Mouse (Mus musculus): ENCODE data around the gene Glb1.
"Not testable (repeated sequence)": the region's sequence is repeated elsewhere in the genome, so short reads cannot be mapped to it uniquely, and the experiment has no call there.

The Glb1 gene

DNA sequence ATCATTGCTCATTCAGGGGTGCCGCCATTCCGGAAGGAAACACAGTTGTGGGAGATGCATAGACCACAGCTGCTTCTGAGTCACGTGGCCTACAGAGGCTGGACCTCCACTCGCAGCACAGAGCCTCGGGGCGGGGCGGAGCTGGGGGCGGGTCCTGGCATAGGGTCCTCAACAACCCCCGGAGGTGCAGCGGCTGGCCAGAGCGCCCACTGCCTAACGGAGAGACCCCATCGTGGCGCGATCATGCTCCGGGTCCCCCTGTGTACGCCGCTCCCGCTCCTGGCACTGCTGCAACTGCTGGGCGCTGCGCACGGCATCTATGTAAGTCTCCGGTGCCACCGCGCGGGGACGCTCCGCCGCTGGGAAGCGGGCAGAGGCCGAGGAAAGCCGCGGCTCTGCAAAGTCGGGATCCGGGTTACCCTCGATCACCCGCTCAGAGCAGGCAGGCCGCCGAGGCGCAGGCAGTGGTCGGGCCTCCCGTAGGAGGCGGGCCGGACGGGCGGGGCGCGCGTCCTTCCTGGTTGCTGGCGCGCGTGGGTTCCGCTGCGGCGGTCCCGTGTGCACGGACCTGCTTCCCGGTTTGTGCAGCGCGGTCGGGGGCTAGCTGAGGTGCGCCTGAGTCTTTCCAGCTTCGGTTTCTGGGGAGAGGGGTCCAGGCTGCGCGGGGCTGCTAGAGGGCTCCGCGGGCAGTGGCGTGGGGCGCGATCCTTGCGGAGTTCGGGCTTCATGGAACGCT lies at the start of gene Glb1, which contains the start of gene Tmppe:
Gene Glb1, plus strand, starts transcription at position 128 of the 736 bp plus-strand sequence.
Gene Tmppe, plus strand, starts transcription at position 157 of the 736 bp plus-strand sequence.
- DNase-seq (ENCODE audit: low spot score): peak; percentile 74

DNA sequence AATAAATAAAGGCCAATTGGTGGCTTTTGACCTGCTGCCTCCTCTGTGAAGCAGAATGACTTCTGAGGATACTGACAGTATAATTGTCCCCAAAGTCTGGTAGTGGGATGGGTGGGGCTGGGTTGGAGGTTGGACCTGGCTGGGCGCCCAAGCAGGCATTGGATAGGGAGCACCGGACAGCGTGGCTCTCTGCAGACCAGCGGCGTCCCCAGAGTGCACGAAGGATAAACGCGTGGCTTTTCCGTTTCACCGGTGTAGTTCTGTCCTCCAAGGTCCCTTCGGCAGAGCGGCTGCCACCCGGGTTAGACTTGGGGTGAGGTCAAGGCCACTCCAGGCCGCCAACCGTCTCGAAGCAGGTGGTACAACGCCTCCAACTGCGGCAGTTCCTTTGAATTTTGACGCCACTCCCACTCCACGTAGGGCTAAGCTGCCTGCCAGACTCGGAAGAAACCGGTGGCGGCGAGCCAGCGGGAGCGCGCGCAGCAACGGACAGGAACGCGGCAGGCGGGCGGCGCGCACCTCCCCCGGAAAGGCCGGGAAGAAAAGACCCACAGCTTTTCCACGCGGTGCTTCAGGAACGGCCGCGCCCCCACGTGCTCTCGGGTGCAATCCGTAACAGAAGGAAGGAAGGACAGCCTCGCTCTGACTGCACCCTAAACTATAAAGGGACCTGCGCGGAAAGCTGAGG lies 32.9 kb upstream of the Glb1 start:
- peak; percentile 44 for DNase-seq (ENCODE audit: low spot score)

DNA sequence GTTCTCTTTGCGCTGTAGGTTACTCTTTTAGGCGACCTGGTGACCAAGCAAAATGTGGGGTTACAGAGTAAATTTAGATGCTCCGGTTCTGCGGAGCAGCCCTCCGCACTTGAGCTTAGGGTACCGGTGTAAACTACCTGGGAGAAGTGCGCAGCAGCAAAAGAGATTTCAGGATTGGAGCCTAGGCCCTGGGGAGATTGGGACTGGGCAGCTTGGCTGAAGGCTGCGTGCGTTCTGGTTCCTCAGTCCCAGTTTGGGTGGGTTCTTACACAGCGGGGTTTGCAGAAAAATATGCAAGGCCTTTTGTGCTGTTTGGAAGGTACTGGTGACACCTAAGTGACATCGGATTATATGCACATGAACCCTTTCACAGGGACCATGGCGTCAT lies 32.4 kb upstream of the Glb1 start:
- no peak for DNase-seq (ENCODE audit: low spot score)

DNA sequence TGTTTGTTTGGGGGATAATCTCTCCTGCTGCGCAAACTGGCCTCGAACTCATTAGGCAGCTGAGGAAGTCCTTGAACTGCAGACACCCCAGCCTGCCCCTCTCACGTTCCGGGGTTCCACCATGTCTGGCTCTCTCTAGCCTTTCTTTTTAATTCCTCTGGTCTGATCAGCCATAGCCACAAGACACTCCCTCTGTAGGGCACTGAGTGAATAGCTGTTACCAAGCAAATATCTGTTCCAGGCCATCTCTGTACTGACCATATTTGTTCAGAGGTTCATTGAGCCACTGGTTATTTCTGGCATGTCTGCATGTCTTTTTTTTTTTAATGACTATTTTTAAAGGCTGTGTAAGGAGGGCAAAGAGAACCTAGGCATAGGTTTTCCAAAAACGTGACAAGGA lies 31.5 kb upstream of the Glb1 start:
- not testable (repeated sequence) for DNase-seq (ENCODE audit: low spot score)

DNA sequence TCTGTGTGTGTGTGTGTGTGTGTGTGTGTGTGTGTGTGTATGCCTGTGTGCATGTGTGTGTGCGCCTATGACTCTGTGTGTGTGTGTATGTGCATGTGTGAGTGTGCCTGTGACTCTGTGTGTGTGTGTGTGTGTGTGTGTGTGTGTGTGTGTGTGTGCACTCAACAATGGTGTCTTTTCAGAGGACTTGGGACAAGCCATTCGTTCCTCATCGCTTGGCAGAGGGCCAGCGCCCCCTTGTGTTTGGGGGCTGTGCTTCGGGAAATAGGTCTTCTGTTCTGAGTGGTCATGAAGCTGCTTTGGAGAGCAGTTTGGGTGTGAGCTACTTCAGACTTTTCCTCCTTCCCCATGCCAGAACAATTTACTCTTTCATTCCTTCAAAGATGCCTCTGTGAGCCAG lies 29.2 kb upstream of the Glb1 start:
- DNase-seq (ENCODE audit: low spot score): not testable (repeated sequence)

DNA sequence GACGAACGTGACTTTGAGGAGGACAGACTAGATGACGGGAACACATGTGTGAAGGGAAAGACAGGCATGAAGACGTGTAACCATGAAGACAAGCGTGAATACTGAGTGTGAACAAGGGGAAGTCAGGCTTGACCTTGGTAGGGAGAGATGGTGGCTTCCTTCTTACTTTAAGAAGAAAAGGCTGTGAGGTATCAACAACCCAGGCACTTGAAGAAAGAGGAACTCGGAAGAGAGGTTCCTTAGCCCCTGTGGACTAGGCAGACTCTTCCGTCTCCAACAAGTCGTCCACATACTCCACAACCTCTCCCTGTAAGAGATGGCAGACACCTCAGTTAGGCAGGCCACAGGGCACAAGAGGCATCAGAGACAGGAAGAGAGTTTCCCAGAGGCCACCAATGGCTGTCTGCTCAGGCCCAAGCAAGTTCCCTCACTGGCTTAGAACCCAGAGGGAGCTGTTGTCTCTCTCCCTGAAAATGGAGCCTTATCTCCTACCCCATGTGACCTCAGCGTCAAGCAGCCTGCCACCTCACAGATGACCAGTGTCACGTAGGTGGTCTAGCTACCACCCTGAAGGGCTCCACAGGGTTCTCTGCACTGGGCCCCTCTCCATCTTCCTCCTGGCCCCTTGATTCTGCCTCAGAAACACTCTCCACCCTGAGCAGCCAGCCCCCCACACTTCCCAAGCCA lies 25.5 kb upstream of the Glb1 start:
- no peak for DNase-seq (ENCODE audit: low spot score)

DNA sequence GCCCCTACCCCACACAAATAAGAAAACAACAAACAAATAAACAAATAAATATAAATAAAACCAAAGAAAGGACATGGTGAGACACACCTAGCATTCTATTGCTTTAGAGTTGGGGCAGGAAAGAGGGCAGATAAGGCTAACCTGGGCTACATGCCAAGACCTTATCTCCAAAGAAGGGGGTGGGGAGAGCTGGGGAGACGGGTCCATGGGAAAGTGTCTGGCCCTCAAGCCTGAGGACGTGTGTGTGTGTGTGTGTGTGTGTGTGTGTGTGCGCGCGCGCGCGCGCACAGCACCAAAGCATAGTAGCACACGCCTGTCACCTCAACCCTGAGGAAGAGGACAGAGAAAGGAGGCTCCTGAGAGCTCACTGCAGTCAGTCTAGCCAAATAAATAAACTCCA lies 23.7 kb upstream of the Glb1 start:
- DNase-seq (ENCODE audit: low spot score): no peak

DNA sequence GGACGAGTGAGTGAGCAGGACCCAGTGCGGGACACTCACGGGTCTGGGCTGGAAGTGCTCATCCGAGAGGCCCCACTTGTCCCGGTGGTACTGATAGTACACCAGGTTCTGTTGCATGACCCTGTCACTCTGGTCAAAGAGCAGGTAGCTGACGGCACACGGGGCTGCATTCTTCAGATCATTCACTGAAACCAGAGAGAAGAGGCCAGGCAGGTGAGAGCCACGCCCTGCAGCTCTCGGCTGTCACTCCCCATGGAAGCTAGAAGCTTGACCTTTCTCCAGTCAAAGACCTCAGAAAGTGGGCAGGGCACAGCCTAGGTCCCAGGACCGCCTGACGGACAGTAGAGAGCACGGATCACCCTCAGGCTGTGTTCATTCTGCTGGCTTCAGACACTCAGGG lies 21.0 kb upstream of the Glb1 start:
- DNase-seq (ENCODE audit: low spot score): no peak

DNA sequence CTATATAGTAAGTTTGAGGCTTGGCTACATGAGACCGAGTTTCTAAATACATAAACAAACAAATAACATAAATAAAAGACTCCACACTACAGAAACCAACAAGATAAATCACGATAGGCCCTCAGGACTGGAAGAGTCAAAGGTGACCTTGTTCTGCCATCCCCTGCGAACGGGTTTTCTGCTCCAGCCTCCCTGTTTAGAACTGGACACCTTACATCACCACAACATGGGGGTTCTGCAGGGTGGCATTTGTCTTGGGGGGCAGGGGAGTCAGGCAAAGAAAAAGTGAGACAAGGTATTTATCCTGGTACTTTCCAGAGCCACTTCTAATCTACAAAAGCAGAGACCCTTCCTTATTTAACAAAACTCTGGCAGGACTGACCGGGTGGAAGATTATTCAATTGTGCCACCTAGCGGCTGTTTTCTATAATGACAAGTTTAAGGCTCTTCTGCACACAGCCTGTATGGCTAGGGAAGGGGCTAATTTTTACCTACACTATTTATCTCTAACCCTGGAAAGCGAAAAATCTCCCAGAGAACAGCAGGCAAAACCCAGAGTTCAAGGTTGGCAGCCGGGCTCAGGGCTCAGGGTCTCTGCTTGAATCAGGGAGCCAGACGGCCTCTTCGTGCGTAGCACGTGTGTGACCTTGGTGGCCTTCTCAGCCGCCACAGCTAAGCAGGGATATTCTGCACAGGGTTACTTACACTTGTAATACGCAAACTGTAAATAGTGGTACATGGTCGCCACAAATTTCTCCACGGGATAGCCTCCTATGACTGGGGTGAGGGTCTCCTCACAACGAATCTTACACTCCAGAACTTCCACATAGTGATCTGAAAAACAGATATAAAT lies 19.8 kb upstream of the Glb1 start:
- DNase-seq (ENCODE audit: low spot score): no peak

DNA sequence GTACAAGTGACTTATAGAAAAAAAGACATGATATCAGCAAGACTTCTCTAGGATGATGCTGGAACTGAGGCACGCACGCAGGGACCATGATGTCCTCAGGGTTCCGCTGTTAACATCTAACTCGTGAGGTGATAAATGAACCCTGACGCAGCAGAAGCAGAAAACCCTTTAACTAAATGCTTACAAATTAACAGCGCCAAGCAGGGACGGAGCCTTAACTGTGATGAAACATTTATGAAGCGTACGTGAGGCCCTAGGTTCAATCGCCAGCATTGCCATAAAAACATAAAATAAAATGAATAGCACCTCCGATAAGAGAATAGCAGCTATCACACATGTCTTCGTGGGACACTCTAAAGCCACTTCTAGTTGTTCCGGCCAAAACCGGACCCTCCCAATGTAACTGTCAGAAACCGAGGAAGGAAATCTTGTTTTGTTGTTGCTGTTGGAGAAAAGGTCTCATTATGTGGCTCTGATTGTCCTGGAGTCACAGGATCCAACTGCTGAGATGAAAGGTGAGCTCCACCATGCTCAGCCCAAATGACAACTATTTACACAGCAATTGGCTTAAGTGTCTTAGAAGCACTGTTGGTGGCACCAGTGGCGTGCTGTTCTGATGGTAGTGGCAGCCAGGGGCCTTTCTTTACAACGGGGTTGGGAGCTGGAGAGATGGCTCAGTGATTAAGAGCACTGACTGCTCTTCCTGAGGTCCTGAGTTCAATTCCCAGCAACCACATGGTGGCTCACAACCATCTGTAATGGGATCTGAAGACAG lies 17.8 kb upstream of the Glb1 start:
- no peak for DNase-seq (ENCODE audit: low spot score)

DNA sequence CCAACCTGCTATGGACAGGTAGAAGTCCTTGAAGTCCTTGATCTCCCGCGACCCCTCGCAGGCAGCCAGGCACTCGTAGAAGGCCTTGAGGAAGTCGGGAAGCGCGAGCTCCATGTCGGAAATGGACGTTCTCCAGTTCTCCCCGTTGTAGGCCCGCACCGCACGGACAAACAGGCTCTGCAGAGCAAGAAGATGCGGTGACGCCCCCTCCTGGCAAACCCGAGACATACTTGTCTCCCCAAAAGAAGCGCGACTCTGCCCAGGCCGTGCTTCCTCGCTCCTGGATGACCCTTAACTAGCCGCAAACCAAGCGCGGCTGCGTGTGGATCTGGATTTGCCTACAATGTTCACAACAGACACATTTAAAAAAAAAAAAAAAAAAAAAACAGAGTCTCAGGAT lies 16.2 kb upstream of the Glb1 start:
- DNase-seq (ENCODE audit: low spot score): no peak

DNA sequence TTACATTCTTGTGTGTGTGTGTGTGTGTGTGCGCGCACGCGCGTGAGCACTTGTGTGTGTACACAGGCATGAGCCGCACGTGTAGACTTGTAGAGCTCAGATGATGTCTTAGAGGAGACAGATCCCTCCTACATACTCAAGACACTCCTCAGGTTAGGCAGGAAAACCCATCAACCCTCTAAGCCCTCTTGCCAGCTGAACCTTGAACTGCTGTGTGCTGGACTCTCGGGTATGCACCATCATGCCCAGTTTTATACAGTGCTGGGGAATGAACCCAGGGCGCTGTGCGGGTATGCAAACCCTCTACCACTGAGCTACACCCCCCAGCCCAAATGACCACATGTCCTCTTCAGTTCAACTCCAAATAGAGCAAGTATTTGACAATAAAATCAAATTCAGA lies 15.7 kb upstream of the Glb1 start:
- no peak for DNase-seq (ENCODE audit: low spot score)

DNA sequence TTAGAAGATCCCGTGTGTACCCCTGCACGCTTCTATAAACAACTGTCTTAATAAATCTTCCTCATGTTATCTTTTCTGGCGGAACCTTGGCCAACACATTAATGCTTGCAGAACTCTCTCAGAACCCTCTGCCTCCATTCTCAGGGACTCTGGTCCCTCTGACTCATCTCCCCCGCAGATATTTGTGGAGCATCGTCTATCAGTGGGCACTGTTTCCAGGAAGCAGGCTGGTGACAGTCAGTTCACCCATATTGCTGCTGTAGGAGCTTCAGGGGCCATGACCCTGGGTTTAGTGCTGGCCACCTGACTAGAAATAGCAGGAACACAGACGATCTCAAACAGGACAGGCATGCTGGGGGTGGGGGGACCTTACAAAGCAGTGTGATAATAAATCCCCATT lies 13.8 kb upstream of the Glb1 start:
- no peak for DNase-seq (ENCODE audit: low spot score)

DNA sequence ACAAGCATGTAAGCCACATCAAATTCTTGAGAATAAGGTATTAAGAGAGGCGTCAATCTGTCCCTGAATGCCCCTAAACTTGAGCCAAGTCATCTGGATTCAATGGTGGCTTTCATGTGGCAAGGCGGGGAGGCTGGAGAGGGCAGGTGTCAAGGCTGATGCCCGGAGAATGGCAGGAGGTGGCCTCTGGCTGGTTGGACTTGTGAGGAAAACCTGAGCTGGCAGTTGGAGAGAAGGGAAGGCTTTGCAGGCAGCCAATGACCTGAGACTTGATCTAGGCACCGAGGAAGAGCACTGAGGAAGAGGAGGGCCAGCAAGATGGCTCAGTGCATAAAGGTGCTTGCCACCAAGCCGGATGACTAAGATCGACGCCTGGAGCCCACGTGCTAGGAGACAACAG lies 12.6 kb upstream of the Glb1 start:
- DNase-seq (ENCODE audit: low spot score): no peak

DNA sequence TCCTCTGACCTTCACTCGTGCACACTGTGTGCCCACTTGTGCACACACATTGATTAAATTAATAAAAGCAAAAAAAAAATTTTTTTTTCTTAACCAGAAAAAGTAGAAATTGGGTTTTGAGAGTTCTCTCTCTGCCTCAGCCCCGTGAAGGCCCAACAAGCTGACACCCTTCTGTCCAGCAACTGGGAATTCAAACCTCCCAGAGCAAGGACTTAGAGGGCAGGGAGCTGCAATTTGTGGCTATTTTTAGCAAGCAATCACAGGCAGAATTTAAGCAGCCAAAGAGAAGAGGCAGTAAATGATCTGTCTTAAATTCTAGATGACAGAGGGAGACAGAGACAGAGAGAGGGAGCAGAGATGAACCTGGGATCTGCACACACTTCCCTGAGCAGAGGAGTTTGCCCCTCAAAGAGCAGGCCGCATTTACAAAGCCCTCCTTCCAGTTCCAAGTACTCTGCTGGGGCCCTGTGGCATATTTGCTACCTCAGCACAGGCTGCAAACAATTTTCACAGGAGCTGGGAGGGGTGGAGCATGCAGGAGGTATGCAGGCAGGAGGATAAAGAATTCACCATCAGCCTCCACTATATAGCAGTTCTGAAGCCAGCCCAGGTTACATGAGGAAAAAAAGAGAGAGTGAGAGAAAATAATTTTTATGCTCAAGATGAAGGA lies 12.0 kb upstream of the Glb1 start:
- DNase-seq (ENCODE audit: low spot score): no peak

DNA sequence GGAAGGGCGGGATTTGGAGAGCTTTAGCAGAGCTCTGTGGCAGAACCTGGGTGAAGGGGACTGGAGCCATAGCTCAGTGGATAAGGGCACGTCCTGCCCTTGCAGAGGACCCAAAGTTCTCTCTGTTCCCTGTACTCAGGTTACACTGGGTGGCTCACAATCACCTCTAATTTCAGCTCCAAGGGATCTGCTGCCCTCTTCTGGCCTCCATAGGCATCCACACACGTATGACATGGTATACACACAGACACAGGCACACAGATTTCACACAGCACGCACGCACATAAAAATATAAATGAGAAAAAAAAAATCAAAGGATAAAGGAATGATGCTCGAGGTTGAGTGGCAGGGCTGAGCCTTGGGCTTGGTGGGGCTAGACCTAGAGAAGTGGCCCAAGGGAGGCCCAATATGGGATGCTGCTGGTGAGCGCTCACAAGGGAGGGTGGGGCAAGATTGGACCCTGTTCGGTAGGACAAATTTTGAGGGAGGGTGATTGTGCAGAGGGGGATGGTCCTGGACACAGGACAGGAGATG lies 11.4 kb upstream of the Glb1 start:
- no peak for DNase-seq (ENCODE audit: low spot score)

DNA sequence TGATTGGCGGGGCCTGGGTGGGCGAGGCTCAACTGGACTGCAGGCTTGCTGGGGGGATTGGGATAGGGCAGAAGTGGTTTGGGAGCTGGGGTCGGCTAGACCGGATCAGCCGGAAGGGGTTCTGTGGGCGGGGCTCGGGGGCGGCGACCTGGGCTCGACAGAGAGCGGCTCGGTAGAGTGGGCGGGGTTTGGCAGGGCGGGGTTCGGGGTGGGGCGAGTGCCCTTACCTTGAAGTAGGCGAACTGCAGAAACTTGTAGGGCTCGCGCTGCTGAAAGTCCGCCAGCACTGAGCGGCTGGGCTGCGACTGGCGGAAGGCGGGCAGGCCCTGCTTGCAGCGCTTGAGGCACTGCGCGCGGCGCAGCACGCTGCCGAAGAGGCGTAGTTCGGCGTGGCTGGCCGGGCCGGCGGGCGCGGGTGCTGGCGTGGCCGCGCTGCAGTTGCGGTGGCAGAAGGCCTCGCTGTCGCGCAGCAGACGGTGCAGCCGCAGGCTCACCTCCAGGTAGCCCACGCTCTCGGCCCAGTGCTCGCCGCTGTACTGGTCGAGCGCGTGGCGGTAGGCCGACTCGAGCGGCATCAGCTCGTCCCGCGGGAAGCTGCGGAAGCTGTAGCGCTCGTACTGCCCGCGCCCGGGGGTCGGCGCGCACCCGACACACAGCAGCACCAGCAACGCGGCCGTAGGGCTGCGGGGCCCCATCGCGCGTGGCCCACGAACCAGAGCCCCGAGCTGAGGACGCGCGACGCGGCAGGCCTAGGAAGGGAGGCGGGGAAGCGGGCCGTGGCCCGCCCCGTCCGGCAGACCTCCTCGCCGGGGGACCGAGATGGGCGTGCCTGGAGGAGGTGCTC lies 10.7 kb upstream of the Glb1 start, which contains the start of gene Crtap:
Gene Crtap, minus strand, starts transcription at position 771 of the 844 bp plus-strand sequence.
- DNase-seq (ENCODE audit: low spot score): no peak

DNA sequence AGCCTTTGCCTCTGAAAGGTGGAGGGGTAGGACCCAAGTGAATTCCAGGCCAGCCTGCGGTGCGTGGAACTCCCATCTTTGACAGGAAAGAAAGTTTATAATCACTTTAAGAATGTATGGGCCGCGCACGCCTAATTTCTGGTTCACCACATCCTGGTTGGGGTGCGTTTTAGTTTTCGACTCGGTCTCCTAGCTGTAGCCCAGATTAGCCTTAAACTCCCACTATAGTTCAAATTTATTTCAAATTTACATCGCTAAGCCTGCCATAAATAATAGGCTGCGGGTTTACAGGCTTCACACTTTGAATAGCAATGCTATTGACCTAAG lies 10.2 kb upstream of the Glb1 start:
- DNase-seq (ENCODE audit: low spot score): no peak

DNA sequence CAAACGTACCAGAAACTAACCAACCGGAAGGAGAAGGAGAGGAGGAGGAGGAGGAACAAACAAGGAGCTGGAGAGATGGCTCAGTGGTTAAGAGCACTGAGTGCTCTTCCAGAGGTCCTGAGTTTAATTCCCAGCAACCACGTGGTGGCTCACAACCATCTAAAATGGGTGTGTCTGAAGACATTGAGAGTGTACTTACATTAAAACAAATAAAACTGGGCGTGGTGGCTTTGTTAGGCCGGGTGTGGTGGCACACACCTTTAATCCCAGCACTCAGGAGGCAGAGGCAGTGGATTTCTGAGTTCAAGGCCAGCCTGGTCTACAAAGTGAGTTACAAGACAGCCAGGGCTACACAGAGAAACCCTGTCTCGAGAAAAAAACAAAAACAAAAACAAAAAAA lies 6.7 kb upstream of the Glb1 start:
- not testable (repeated sequence) for DNase-seq (ENCODE audit: low spot score)

DNA sequence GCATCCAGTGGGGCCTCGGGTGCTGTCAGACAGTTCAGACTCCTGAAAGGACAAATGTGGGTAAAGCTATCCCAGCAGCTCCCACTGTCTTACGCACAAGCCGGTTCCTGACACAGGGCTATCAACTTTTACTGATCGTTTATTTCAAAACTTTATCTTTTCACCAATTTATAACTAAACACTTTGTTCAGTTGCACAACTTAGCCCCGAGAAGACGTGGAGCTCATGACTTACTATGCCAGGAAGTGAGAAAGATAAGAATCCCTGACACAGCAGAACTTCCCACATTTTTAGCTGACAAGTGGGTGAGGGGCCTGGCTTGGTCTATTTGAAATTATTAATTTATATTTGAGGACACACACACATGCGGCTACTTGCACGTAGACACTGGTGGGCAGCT lies 6.2 kb upstream of the Glb1 start:
- no peak for DNase-seq (ENCODE audit: low spot score)
